Mouse (Mus musculus) spleen, adult 2 months (tissue): ENCODE results near the gene Ctla4. TPM values are rescaled to one million over a fixed set of nuclear protein-coding genes. Genes with fewer than 3 reads are reported as not detected.

ENCODE experiments used
- DNase-seq, 2 experiments: peaks; one replicate each; pipeline versions ENCODE4 v3.0.0 to v3.0.0-alpha.2; 2012 to 2021; ENCODE audit warnings: low spot score in 2 of 2, low read depth in 1 of 2
- H3K27ac ChIP-seq: fragments of 200-500 bp; 2 replicates; pipeline ENCODE4 v1.5.1; 2012; ENCODE audit warnings: low read length, inconsistent platforms; ENCODE audit not compliant: insufficient read depth
- H3K27me3 ChIP-seq: fragments of 200-500 bp; 2 replicates; pipeline ENCODE4 v1.6.1; 2012; ENCODE audit warnings: mild to moderate bottlenecking, moderate library complexity, low read length, inconsistent platforms; ENCODE audit not compliant: control insufficient read depth, insufficient read depth
- H3K36me3 ChIP-seq: fragments of 200-500 bp; 2 replicates; pipeline ENCODE4 v1.6.1; 2012; ENCODE audit warnings: mild to moderate bottlenecking, low read length, inconsistent platforms; ENCODE audit not compliant: control insufficient read depth, insufficient read depth
- H3K4me1 ChIP-seq: fragments of 200-500 bp; 2 replicates; pipeline ENCODE4 v1.6.1; 2011; ENCODE audit warnings: inconsistent platforms; ENCODE audit not compliant: control insufficient read depth, insufficient read depth, insufficient read length
- H3K4me3 ChIP-seq: fragments of 200-500 bp; 2 replicates; pipeline ENCODE4 v1.5.1; 2011; ENCODE audit warnings: mild to moderate bottlenecking, inconsistent platforms; ENCODE audit not compliant: insufficient read depth, insufficient read length; ENCODE audit errors: extremely low read depth
- CTCF ChIP-seq: fragments of 200-500 bp; IDR thresholded peaks from 2 replicates; pipeline ENCODE4 v1.5.1; 2011; ENCODE audit warnings: mild to moderate bottlenecking, inconsistent platforms; ENCODE audit not compliant: insufficient read depth, insufficient read length, insufficient replicate concordance; ENCODE audit errors: extremely low read depth
- POLR2A ChIP-seq: fragments of 200-500 bp; IDR thresholded peaks from 2 replicates; pipeline ENCODE4 v1.6.1; 2011; ENCODE audit warnings: low read depth, low read length, inconsistent platforms
- WGBS: fragments of 180-500 bp; shearing (Covaris S2); methylation state at CpG from one replicate; pipeline ENCODE4 v1.1.7; 2018; 5-methylcytosine and 5-hydroxymethylcytosine counted together
- polyA plus RNA-seq: library from polyadenylated mRNA; depleted of rRNA; stranded (reverse); fragments of >200 nt; gene quantifications from 2 replicates; pipeline ENCODE4 v1.2.3, GENCODE M21; 2012

Gene Ctla4
- polyA plus RNA-seq, 1 experiment = 2.7 TPM

DNA sequence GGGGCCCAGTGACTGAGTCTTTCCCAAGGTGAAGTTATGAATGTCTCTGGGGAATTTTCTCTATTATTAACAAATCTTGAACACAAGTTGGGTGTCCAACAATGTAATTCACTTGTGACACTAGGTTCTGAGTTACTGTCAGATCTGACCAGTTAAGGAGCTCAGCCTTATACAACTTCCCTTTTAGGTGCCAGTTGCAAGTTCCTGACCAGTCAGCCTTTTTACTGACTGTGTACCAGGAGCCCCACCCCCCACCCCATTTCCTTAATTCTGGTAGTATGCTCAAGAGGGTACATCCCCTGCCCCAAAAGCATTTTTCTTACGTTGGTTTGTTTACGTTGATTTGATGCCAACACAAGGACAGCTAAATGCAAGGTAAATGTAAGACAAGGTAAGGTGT lies 21.6 kb upstream of the Ctla4 start:
- Histone ChIP-seq H3K4me1 (no peaks in the 10 kb centered on the region), H3K36me3 (no peaks in the 10 kb centered on the region), H3K4me3 (no peak overlapping the region), H3K27me3 (no peaks in the 10 kb centered on the region), H3K27ac (no peak overlapping the region)
- WGBS = 29% methylated on average over 2 of the region's 2 CpGs
- TF ChIP-seq CTCF (no peak), POLR2A (no peak)
- no peak for DNase-seq

DNA sequence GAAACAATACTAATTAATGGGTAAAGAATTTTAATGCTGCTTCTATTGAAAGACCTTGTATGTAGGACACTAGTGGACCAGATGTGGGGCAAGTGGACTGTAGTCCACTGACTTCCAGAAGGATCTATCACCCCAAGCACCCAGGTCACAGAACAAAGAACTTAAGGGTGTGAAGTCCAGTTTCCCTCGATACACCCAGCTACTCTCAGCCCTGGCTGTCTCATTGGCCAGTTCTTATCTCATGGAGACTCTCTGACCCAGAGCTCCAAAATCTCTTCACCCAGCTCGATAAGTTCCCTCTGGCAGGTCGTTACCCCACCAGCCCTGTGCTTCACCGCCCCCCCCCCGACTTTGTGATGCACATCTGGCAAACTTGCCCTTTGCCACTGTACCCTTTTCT lies 20.8 kb upstream of the Ctla4 start:
- Histone ChIP-seq H3K36me3 (no peaks in the 10 kb centered on the region), H3K27ac (no peak overlapping the region), H3K4me3 (no peak overlapping the region), H3K4me1 (no peaks in the 10 kb centered on the region), H3K27me3 (no peaks in the 10 kb centered on the region)
- DNase-seq = no peak
- WGBS = 73% methylated on average over 5 of the region's 5 CpGs
- TF ChIP-seq POLR2A = no peak
- TF ChIP-seq CTCF = no peak

DNA sequence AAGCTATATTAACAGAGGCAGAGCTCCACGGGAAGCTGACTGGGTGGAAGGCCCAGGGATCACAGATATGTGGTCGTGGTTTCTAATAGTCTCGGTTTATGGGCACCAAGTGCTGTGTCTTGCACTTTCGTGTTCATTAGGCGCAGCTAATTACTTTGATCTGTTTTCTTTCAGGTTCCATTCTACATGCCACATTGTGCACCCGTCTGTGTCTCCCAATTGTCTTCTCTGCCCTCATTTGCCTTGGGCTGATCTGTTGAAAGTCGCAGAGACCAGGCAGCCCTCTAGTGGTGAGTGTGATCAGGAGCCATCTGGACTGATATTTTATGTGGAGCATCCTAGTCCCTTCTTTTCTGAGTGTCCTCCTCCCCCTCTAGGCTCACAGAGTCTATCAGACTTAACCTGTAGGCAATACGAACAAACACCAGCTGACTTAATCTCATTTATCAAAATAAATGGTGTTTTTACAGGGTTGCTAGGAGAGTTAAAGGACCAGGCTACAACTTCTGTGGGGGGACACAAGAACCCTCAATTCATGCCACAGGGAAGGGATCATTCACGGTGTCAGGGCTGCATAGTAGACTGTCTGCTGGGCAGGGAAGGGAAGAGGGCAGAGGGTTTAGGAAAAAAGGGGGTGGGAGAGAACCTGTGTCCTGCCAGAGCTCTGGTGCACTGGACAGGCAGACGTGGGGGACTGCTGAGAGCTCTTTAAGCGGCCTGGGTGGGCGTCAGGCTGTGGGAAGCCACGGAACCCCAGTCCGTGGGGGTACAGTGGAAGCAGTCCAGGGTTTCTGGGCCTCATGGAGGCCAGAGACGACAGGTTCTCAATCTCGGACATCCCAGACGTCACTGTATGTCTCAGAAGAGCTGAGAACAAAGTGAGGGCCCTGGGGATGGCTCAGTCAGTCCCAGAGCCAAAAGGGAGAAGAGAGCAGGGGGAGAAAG lies 18.2 kb upstream of the Ctla4 start:
- 59% methylated on average over 17 of the region's 17 CpGs for WGBS
- DNase-seq = peak; percentile 33 to 38
- H3K4me3 ChIP-seq = no peak overlapping the region
- TF ChIP-seq CTCF (peak; percentile 67; the same call in 1 of the 2 replicates), POLR2A (no peak)
- H3K27me3 ChIP-seq = no peaks in the 10 kb centered on the region
- no peaks in the 10 kb centered on the region for H3K4me1 ChIP-seq
- no peaks in the 10 kb centered on the region for H3K36me3 ChIP-seq
- no peak overlapping the region for H3K27ac ChIP-seq

DNA sequence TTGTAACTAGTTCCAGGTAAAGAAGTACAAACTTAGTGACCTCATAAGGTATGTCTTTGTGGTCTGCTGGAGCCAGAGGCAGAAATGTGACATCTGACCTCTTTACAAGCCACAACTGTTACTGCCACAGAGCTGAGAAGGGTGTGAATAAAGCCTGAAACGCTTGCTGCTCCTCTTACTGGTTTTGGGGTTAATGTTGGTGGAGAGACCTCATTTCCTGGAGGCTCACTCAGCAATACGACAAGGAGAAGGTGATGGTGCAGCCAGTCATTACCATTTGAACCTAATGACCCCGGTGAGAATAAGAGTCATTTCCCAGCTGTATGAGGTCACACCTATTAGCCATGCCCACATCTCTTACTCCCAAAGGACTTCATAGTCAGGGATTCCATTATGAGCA lies 11.5 kb upstream of the Ctla4 start:
- no peak for DNase-seq
- no peaks in the 10 kb centered on the region for H3K4me1 ChIP-seq
- no peaks in the 10 kb centered on the region for H3K36me3 ChIP-seq
- 24% methylated on average over 3 of the region's 3 CpGs for WGBS
- no peaks in the 10 kb centered on the region for H3K27me3 ChIP-seq
- H3K27ac ChIP-seq = no peak overlapping the region
- H3K4me3 ChIP-seq = no peak overlapping the region
- TF ChIP-seq POLR2A = no peak
- TF ChIP-seq CTCF = no peak

DNA sequence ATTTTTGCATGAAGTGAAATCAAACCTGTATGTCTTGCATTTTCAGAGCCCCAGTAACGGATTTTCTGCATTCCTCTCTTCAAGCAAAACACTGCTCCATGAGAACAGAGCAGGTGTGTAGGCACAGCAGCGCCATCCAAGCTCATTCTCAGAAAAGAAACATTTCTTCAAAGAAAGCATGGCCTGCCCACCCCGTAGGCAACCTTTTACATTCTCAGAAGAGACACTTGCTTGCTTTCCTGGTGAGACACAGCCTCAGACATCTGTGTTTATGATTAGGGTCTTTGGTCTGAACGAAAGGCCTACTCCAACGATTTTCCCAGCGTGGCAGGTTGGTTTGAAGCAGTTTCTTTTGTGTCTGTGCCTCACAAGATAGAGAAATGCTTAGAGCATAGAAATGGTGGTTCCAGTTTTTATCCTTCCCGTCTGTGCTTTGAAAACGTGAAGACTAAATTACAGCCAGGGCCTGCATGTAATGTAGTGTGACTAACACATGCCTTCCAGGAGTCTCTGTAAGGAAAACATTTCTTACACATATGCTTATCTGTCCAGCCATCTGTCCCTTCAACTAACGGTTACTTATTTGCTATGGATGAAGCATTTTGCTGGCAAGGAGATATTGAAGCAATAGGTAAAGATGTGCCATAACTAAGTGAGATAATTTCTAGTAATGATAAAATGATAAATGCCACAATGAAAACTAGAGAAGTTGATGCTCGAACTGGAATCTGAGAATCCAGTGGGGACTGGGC lies 6.5 kb upstream of the Ctla4 start:
- DNase-seq = no peak
- TF ChIP-seq CTCF = no peak
- TF ChIP-seq POLR2A = no peak
- no peaks in the 10 kb centered on the region for H3K4me1 ChIP-seq
- H3K4me3 ChIP-seq = no peak overlapping the region
- H3K27me3 ChIP-seq = no peaks in the 10 kb centered on the region
- 80% methylated on average over 10 of the region's 10 CpGs for WGBS
- H3K36me3 ChIP-seq = no peaks in the 10 kb centered on the region
- no peak overlapping the region for H3K27ac ChIP-seq

DNA sequence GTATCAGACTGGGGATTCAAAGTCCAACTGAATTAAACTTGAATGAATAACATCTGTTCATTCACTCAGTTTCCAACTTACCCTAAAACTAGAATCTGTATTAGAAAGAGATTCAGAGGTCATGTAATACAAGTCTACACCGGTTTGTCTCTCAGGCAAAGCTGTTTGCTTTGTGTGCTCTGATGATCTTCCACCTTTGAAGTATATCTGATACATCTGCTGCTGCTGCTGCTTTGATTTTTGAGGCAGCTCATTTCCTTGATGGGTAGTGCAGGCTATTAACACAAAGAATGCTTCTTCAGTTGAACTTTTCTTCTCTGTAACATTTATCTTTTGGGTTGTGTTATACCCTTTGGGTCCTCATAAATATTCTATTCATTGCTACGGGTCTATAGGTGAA lies 4.0 kb upstream of the Ctla4 start:
- no peaks in the 10 kb centered on the region for H3K4me1 ChIP-seq
- no peak for TF ChIP-seq CTCF
- TF ChIP-seq POLR2A = no peak
- H3K36me3 ChIP-seq = no peaks in the 10 kb centered on the region
- H3K4me3 ChIP-seq = no peak overlapping the region
- H3K27ac ChIP-seq = no peak overlapping the region
- DNase-seq = no peak
- H3K27me3 ChIP-seq = no peaks in the 10 kb centered on the region
- 69% methylated on average over 2 of the region's 2 CpGs for WGBS
